Mouse (Mus musculus) heart, embryonic 14.5 days (tissue): ENCODE measurements at regions not wholly inside any gene's neighbourhood (a gene's known extent, or its start where the extent isn't known, plus 50 kb on each side); places are given as distances from the start of the nearest gene placed in this dataset.

Source experiments
- ATAC-seq: fragments of 200-750 bp; cut with Nextera tagmentation; 2 replicates; pipeline ENCODE4 v1.8.0; 2017; ENCODE audit warnings: low read depth, moderate TSS enrichment; ENCODE audit not compliant: insufficient number of reproducible peaks, insufficient read depth, low FRiP score
- H3K27ac ChIP-seq, 2 experiments: fragments of 200-500 bp in 1 of 2; fragments of 300-500 bp in 1 of 2; sonication (generic) in 1 of 2; replicated peaks in 1 of 2; 2 replicates each; pipeline ENCODE4 v1.5.1; 2012 to 2014; ENCODE audit warnings: low read depth in 2 of 2, low read length in 2 of 2, control low read depth in 1 of 2, mild to moderate bottlenecking in 1 of 2, mixed read lengths in 1 of 2; ENCODE audit not compliant: control insufficient read depth in 1 of 2, insufficient read depth in 1 of 2
- H3K27me3 ChIP-seq: fragments of 300-500 bp; sonication (generic); 2 replicates; pipeline ENCODE4 v1.6.1; 2014; ENCODE audit warnings: mild to moderate bottlenecking, low read length, control low read depth; ENCODE audit not compliant: control insufficient read depth, insufficient read depth
- H3K36me3 ChIP-seq: fragments of 300-500 bp; sonication (generic); 2 replicates; pipeline ENCODE4 v1.6.1; 2014; ENCODE audit warnings: mild to moderate bottlenecking, control low read depth, low read length, mixed read lengths; ENCODE audit not compliant: control insufficient read depth, insufficient read depth
- H3K4me1 ChIP-seq, 2 experiments: fragments of 200-500 bp in 1 of 2; fragments of 300-500 bp in 1 of 2; sonication (generic) in 1 of 2; 2 replicates each; pipeline ENCODE4 v1.6.1; 2012 to 2014; ENCODE audit warnings: low read length in 2 of 2, control low read depth in 1 of 2, mixed read lengths in 1 of 2; ENCODE audit not compliant: control insufficient read depth in 2 of 2, insufficient read depth in 2 of 2
- H3K4me2 ChIP-seq: fragments of 300-500 bp; sonication (generic); 2 replicates; pipeline ENCODE4 v1.6.1; 2014; ENCODE audit warnings: mild to moderate bottlenecking, low read length
- H3K4me3 ChIP-seq, 2 experiments: fragments of 200-500 bp in 1 of 2; fragments of 300-500 bp in 1 of 2; sonication (generic) in 1 of 2; 2 replicates each; pipeline ENCODE4 v1.5.1; 2012 to 2014; ENCODE audit warnings: low read length in 2 of 2, mild to moderate bottlenecking in 2 of 2, control low read depth in 1 of 2, low read depth in 1 of 2, moderate library complexity in 1 of 2; ENCODE audit not compliant: control insufficient read depth in 1 of 2, insufficient read depth in 1 of 2
- H3K9ac ChIP-seq: fragments of 300-500 bp; sonication (generic); 2 replicates; pipeline ENCODE4 v1.6.1; 2014; ENCODE audit warnings: mild to moderate bottlenecking, low read length
- H3K9me3 ChIP-seq: fragments of 300-500 bp; sonication (generic); 2 replicates; pipeline ENCODE4 v1.6.1; 2016; ENCODE audit warnings: low read length, control low read depth; ENCODE audit not compliant: control insufficient read depth
- WGBS: fragments of 180-500 bp; shearing (Covaris S2); extraction: QIAGEN DNeasy Blood & Tissue Kit; methylation state at CpG from one replicate; pipeline ENCODE4 v1.1.7; 2014; 5-methylcytosine and 5-hydroxymethylcytosine counted together

GRCm38 (mm10) chr13:26171891-26172482, 598.0 kb downstream of the Hdgfl1 start:
- Histone ChIP-seq H3K4me1 (peaks cover 0 to 5% of the 10 kb centered on the region in 2 experiments; a peak in 1 of 4 replicates), H3K4me2 (no peak overlapping the region), H3K36me3 (no peaks in the 10 kb centered on the region), H3K9me3 (no peaks in the 10 kb centered on the region), H3K27ac (no peak overlapping the region), H3K9ac (no peak overlapping the region), H3K27me3 (no peaks in the 10 kb centered on the region), H3K4me3 (no peak overlapping the region)
- no peak for ATAC-seq
- WGBS: 80% methylated on average over 2 of the region's 2 CpGs

- H3K36me3 ChIP-seq: no peaks in the 10 kb centered on the region
- no peak for ATAC-seq
- H3K4me2 ChIP-seq: no peak overlapping the region
- no peak overlapping the region for H3K9ac ChIP-seq
- 31% methylated on average over 2 of the region's 2 CpGs for WGBS
- no peaks in the 10 kb centered on the region for H3K9me3 ChIP-seq
- H3K27ac ChIP-seq: no peak overlapping the region
- H3K4me3 ChIP-seq: no peak overlapping the region
- no peaks in the 10 kb centered on the region for H3K27me3 ChIP-seq
- H3K4me1 ChIP-seq: peaks cover 0 to 5% of the 10 kb centered on the region in 2 experiments; a peak in 1 of 4 replicates
Observed at GRCm38 (mm10) chr13:26169641-26170040, 600.3 kb downstream of the Hdgfl1 start.

GRCm38 (mm10) chr13:26158703-26159102, 611.3 kb downstream of the Hdgfl1 start:
- Histone ChIP-seq H3K27ac (no peak overlapping the region), H3K4me2 (no peak overlapping the region), H3K36me3 (no peaks in the 10 kb centered on the region), H3K4me1 (peaks cover 7 to 16% of the 10 kb centered on the region in 2 experiments), H3K9me3 (no peaks in the 10 kb centered on the region), H3K4me3 (no peak overlapping the region), H3K9ac (no peak overlapping the region), H3K27me3 (no peaks in the 10 kb centered on the region)
- no peak for ATAC-seq
- 80% methylated on average over 2 of the region's 2 CpGs for WGBS

GRCm38 (mm10) chr13:26154701-26155471, 615.1 kb downstream of the Hdgfl1 start:
- 32% methylated on average over 12 of the region's 12 CpGs for WGBS
- peaks cover 7 to 25% of the 10 kb centered on the region in 2 experiments for H3K4me1 ChIP-seq
- no peaks in the 10 kb centered on the region for H3K27me3 ChIP-seq
- H3K4me3 ChIP-seq: no peak overlapping the region
- H3K27ac ChIP-seq: peak overlapping the region; percentile 69 to 71
- no peak overlapping the region; the same call in 1 of the 2 replicates for H3K4me2 ChIP-seq
- no peak overlapping the region for H3K9ac ChIP-seq
- no peaks in the 10 kb centered on the region for H3K36me3 ChIP-seq
- ATAC-seq: peak; percentile 81; the same call in 1 of the 2 replicates
- no peaks in the 10 kb centered on the region for H3K9me3 ChIP-seq

- ATAC-seq: no peak
- Histone ChIP-seq H3K4me3 (no peak overlapping the region), H3K36me3 (no peaks in the 10 kb centered on the region), H3K9me3 (no peaks in the 10 kb centered on the region), H3K27ac (peak overlapping the region in 1 of 2 experiments; percentile 71; a peak in 2 of 4 replicates), H3K4me2 (no peak overlapping the region), H3K27me3 (no peaks in the 10 kb centered on the region), H3K9ac (no peak overlapping the region), H3K4me1 (peaks cover 7 to 25% of the 10 kb centered on the region in 2 experiments)
- WGBS: 58% methylated on average over 1 of the region's 1 CpGs
Observed at GRCm38 (mm10) chr13:26154251-26154650, 615.7 kb downstream of the Hdgfl1 start.

GRCm38 (mm10) chr13:26153093-26153492, 616.9 kb downstream of the Hdgfl1 start:
- ATAC-seq: no peak
- Histone ChIP-seq H3K4me2 (no peak overlapping the region), H3K4me1 (peaks cover 7 to 25% of the 10 kb centered on the region in 2 experiments), H3K36me3 (no peaks in the 10 kb centered on the region), H3K9ac (no peak overlapping the region), H3K27me3 (no peaks in the 10 kb centered on the region), H3K9me3 (no peaks in the 10 kb centered on the region), H3K27ac (no peak overlapping the region), H3K4me3 (no peak overlapping the region)
- 93% methylated on average over 2 of the region's 2 CpGs for WGBS

- H3K36me3 ChIP-seq: no peaks in the 10 kb centered on the region
- H3K4me3 ChIP-seq: no peak overlapping the region
- peaks cover 7 to 20% of the 10 kb centered on the region in 2 experiments for H3K4me1 ChIP-seq
- no peak overlapping the region for H3K9ac ChIP-seq
- peak overlapping the region in 1 of 2 experiments; percentile 20; a peak in 2 of 4 replicates for H3K27ac ChIP-seq
- WGBS: 8% methylated on average over 1 of the region's 1 CpGs
- H3K27me3 ChIP-seq: no peaks in the 10 kb centered on the region
- no peak overlapping the region for H3K4me2 ChIP-seq
- no peak for ATAC-seq
- H3K9me3 ChIP-seq: no peaks in the 10 kb centered on the region
Observed at GRCm38 (mm10) chr13:26150426-26150825, 619.5 kb downstream of the Hdgfl1 start.
